Mouse (Mus musculus): ENCODE measurements around the gene Adcy6.
"Not testable (repeated sequence)": the region's sequence is repeated elsewhere in the genome, so short reads cannot be mapped to it uniquely, and the experiment has no call there.

Gene Adcy6

DNA sequence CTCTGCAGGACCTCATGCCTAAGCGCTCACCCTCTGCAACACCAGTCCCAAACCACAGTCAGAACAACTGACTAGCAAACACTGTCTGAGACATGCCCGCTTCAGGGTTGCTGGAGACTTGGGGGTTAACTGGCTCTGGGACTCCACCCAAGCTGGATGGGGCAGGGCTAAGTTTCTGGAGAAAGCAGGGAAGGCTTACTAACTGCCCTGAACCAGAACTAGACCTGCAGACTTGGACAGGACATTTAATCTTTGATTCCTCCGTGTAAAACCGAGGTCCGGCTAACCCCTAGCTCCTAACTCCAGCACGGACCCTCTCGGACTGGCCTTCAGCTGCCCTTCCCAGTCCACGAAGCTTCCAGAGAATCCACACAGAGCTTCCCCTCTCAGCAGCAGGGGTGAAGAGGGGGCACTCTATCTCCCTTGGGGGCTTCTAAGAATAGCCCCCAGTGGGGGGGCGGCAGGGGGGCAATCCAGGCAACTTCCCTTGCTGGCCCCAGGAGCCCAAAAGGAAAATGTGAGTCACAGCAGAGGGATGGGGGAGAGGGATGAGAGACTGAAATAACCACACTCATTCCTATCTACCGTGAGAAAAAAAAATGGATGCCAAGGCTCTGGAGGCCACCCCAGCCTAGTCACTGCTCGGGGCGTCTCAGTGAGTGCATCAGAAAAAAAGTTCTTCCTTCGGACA lies 7.5 kb downstream of the Adcy6 start:
- CTCF ChIA-PET = no interaction called here

DNA sequence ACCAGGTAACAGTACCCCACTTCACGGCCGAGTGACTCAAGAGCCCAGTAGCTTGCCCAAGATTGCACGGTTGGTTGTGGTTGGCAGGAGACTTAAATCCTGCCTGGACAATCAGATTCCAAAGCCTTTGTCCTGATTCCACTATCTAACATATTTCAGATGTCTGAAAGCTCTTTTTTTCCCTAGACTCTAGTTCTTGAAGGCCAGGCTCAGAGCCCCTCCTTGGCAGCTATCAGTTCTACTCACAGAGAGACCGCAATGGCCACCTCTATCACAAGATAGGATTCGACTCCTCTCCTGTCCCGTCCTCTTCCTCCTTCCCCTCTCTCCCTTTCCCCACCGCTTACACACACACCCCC lies 8.1 kb downstream of the Adcy6 start:
- CTCF ChIA-PET = no interaction called here

DNA sequence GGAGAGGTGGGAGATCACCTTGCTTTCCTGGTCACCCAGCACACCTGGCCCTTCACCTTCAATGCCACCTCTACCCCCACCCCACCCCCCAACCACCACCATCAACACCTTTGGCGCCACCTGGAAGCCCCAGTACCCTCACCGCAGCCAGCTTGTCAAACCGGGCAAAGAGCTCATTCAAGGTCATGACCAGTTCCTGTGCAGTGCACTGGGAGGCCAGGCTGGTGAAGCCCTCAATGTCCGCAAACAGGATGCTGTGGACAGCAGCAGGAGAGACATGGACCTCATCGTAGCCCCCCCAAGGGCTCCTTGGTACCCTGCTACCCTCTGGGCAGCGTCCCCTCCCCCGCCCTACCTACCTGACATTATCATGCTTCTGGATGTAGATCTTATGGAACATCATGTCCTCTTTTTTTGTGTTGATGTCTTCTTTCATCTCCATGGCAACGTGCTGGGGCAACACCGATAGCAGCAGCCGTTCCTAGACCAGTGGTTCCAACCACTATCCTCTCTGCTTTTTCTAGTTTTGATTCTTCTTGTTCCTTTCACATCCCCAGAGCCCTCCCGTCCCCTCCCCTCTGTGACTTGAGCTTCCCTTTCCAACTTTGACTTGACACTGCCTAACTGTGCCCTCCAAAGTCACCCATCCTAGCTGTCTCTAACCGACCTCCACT lies 9.7 kb downstream of the Adcy6 start:
- CTCF ChIA-PET = no interaction called here

DNA sequence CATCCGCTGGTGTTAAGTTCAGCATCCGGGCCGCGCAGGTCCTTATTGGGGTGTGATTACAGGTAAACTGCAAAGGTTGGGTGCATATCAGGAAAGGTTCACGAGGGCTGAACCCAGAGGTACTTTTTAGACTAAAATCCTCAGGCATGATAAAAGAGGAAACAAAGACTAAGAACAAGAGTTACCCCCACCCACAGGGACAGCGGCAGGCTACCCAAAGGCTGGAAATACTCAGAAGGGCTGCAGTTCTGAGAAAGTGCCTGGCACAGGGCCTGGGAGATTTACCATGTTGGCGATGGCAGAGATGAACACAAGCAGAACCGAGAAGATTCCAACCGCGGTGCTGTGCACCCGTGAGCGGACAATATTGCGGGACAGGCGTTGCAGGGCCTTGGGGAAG lies 13.3 kb downstream of the Adcy6 start:
- CTCF ChIA-PET = no interaction called here

DNA sequence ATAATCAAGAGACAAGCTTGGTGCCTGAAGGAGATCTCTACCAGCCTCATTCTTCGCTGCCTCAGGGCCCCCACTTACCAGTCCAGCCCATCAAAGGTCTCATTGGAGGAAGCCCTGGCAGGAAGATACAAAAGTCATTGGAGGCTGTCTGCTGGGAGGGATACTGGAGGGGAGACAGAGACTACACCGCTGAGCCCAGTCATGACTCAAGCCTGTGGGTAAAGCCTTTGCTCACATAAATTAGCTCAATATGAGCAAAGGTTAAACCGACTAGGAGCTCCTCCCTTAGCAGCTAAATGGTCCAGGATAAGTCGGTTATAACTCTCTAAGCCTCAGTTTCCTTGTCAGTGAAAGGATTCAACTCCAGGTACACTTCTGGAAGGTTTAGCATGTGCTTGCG lies 14.8 kb downstream of the Adcy6 start:
- CTCF ChIA-PET = no interaction called here

DNA sequence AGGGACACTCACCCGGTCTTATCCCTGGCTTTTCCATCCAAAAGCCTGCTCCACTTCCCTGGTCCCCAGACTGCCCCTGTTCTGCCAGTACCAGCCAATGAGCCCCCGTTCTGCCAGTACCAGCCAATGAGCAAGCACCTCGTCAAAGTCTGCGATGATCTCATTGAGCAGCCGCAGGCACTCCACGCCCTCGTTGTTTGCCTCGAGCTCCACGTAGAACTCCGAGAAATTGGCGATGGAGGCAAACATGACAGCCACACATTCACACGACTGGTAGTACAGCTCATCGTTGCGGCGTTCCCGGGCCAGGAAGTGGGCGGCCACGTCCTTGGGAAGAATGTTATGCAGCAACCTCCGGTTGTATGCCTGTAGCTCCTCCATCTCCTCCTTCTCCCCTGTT lies 15.7 kb downstream of the Adcy6 start:
- CTCF ChIA-PET = no interaction called here

DNA sequence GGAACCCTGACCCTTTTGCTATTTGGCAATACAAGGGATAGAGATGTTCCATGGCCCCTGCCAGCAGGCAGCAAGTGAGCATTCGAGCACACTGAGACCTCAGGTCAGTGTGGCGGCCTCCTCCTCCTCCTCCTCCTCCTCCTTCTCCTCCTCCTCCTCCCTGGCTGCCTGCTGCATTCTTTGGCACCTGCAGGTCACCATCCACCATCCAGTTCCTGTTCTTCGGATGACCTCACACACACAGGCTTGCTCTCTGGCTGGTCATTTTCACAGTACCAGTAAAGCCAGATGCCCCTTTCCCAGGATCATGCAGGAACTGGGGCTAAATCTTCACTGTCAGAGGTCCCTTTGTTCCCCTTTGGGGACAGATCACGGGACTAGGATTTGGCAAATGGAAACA lies 18.5 kb downstream of the Adcy6 start:
- CTCF ChIA-PET = interaction anchor here (0.6 kb wide), 1 partner anchor 548 kb away, joined by 3 read pairs; no protein-coding TSS in a partner anchor

DNA sequence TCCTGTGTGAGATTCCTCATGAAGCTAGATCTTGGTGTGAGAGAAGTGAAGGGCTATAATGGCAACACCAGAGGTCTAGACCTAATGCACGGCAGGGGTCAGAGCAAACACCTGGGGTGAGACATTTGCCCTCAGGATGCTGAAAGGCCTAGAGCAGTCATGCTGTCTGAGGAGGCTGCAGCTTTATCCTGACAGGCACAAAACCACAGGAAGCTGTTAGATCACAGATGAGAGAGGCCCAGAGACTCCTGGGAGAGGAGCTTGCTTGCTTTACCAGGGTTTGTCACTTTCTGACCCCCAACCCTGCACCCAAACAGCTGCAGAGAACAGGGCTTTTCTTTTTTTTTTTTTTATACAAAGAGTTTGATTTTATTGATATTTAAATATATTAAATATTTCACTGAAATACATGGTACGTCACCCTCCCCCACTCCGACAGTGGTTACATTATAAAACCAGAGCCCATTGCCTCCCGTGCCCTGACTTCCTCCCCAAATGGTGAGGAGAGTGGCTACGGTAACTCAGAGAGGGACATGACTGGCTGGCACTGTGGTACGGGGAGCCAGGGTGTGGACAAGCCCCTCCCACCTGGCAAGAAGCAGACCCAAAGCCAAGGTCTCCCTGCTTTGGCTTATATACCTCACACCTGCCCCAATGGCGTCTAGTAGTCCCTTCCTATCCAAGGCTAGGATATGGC lies 20.1 kb downstream of the Adcy6 start:
- CTCF ChIA-PET = no interaction called here

DNA sequence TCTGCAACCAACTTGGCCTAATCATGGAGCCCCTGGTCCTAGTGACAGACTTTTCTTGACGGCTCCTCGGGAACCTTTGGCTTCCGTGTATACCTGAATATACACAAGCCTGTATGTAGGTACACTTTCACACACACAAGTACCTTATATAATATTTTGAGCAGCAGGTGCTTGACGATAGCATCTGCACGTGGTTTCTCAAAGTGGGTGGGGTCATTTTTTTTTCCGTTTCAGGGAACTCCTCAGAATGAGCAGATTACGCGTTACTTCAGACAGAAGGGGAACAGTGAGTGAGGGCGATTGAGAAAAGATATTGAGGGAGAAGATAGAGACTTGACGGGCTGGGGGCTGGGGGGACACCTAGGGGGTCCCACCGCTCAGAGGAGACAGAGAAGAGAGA lies 22.1 kb downstream of the Adcy6 start:
- CTCF ChIA-PET = no interaction called here

DNA sequence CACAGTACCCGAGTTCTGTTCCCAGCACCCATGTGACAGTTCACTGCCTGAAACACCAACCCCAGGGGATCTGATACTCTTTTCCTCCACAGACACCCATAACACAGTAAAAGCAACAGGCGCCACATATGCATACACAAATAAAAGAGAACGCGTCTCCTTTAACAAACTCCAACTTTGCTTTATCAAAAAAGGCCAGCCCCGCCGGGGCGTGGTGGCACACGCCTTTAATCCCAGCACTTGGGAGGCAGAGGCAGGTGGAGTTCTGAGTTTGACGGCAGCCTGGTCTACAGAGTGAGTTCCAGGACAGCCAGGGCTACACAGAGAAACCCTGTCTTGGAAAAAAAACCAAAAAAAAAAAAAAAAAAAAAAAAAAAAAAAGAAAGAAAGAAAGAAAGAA lies 23.7 kb downstream of the Adcy6 start:
- CTCF ChIA-PET = not testable (repeated sequence)

DNA sequence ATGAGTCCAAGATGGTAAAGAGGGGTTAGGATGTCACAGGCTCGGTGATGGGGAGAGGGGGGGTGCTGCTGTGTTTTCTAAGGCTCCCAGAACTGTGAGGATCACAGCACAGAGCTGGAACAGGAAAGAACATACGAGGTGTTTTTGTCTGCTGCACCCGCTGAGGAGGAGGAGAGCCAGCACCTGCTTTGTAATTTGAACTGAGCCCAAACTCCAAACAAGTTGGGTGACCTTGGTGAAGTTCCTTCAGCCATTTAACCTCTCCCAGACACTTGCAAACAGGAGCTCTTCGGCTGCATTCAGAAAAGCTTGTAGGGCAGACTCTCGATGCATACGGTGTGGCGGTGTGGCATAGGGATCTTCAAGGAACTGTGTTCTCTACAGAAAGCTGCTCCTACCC lies 24.5 kb downstream of the Adcy6 start:
- CTCF ChIA-PET = no interaction called here

DNA sequence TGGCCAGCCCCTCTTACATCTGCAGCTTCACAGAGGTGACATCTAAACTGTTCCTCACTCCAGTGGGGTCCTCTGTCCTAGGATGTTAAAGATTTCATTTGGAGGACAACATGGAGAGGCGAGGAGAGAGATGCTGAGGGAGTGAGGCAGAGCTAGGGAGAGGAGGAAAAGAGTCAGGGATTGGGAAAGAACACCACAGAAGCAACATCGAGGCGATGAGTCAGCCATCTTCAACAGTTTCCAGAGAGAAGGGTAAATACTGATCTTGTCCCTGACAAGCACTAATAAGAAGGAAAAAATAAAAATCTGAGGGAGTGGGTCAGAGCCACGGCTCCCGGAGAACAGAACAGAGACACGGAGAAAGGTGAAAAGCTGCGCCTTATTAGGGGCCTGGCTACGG lies 26.9 kb downstream of the Adcy6 start:
- CTCF ChIA-PET = no interaction called here

DNA sequence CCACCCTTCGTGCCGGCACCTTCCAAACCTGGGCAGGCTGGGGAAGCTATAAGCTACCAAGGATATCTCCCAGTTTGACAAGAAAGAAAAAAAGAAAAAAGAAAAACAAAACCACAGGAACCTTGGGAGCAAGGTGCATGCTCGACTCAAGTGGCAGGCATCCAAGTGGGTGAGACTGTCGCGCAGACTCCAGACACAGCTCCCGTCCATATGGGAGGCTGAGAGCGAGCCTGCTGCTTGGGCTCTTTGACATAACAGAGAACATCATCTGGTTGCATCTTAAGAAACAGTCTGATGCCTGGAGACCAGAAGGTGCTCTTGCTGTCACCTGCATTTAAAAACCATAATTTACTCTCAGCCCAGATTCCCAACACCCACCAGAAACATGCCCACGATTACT lies 27.5 kb downstream of the Adcy6 start:
- CTCF ChIA-PET = no interaction called here

DNA sequence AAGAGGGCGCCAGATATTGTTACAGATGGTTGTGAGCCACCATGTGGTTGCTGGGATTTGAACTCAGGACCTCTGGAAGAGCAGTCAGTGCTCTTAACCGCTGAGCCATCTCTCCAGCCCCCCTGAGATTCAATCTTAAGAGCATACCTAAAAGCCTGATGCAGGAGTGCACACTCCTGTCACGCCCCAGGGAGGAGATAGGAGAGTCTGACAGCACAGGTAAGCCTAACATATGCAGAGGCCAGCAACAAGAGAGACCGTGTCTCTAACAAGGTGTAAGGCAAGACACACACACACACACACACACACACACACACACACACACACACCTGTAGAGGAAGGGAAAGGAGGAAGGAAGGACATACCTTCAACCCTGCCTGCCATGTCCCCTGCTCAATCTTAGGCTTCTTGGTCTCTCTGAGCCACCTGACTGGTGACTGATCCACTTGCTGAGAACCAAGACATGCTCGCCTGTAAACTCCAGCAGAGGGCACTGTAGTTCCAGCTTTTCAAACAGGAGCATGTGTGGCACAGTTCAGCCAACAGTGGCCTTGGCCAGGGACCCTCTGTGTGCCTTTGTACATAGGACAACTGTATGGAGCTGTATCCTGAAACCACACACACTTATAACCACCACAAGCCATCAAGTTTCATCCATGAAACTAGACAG lies 29.9 kb downstream of the Adcy6 start:
- CTCF ChIA-PET = interaction anchor here (0.6 to 0.8 kb wide), 3 partner anchors 10 to 128 kb away, joined by 3 to 5 read pairs (median 5); no protein-coding TSS in a partner anchor

DNA sequence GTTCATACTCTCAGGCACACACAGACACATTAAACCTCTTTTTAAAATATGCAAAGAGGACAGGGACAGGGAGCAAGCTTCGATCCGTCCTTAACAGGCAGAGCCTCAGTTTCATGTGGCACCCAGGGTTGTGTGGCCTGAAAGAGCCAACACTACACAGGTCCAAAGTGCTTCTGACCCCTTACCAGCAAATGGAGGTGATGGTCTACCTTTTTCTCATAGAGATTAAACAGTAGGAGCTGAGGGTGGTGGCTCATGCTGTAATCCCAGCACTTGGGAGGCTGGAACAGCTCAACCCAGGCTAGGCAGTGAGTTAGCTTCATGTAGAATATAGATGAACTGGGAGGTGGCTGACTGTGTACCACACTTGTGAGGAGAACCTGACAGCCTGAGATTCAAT lies 30.6 kb downstream of the Adcy6 start:
- CTCF ChIA-PET = interaction anchor here (0.7 kb wide), 1 partner anchor 40 kb away, joined by 3 read pairs; no protein-coding TSS in a partner anchor

DNA sequence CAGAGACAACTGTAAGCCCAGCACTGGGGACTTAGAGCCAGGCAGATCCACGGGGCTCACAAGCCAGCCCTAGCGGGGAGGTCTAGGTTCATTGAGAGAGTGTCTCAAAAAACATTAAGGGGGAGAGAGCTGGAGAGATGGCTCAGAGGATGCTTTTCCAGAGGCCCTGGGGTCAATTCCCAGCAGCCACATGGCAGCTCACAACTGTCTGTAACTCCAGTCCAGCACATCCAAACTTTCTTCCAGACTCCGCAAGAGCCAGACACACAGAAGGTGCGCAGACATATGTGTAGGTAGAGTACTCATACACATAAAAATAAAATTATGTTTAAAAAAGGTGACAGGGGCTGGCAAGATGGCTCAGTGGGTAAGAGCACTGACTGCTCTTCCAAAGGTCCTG lies 36.6 kb downstream of the Adcy6 start:
- CTCF ChIA-PET = no interaction called here

DNA sequence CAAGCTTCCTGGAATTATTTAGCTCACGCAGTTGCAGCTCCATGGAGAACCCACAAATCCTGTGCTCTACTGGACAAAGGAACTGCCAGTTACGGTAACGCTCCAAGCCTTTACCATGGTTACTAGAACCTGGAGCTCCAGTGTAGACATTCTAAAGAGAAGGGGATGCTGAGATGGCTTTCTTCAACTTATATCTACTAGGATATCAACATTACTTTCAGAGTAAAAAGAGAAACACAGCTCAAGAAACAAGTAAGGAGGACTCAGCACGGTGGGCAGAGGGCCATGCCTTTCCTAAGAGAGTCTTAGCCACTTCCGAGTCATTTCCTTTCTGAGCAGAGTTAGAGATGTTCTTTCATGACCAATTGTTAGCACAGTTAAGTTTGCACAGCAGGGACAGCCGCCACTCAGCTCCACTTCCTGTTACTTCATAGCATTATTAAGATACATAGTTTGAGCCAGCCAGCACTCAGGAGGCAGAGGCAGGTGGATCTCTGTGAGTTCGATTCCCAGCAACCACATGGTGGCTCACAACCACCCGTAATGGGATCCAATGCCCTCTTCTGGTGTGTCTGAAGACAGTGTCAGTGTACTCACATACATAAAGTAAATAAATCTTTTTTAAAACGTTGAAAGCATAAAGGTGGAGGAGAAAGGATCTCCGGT lies 38.9 kb downstream of the Adcy6 start, which contains the start of the genes Ccnt1 and 4930415O20Rik:
Ccnt1 (minus strand) TSS at position 51 of the 666 bp plus-strand sequence.
4930415O20Rik (plus strand) TSS at position 132 of the 666 bp plus-strand sequence.
- CTCF ChIA-PET = interaction anchor here (0.7 kb wide), 1 partner anchor 680 kb away, joined by 3 read pairs; no protein-coding TSS in a partner anchor

DNA sequence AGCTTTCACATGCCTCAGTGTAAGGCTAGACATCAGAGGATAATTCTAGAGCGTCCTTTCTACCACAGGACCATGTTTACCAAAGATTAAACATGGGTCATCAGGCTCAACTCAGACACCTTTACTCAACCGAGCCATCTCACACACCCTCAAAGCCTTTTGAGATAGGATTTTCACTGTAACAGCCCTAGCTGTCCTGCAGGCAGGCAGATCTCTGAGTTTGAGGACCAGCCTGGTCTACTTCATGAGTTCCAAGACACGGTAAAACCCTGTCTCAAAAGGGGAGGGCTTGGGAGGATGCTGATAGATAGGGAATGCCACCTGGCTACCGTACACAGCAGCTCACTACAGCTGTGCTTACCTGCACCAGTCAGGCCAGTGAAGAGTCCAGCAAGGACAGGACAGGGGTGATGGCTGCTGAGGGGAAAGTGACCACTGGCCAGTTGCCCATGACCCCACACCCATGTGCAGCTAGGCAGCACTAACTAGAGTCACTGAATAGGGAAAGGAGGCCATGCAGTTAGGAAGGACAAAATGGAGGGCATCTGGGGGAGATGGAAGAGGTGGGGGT lies 40.0 kb downstream of the Adcy6 start:
- CTCF ChIA-PET = interaction anchor here (0.6 to 0.7 kb wide), 3 partner anchors 10 to 1205 kb away, joined by 3 to 4 read pairs (median 4); partner anchors contain the start of gene Kansl2

DNA sequence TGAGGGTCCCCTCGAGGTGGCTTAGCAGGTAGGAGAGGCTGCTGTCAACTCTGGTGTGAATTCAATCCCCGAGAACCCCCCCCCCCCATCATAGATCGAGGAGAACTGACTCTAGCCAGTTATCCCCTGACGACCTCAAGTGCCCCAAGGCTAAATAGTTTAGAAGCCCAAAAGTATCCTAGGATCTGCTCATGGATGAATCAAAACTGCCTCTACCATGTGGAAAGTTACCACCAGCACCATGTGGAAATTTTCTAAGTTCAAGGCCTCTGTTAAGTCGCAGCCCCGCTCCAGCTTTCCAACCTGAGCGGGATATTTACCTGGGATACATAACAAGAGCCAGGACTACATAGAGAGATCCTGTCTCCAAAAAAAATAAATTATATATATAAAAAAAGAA lies 40.7 kb downstream of the Adcy6 start:
- CTCF ChIA-PET = no interaction called here

DNA sequence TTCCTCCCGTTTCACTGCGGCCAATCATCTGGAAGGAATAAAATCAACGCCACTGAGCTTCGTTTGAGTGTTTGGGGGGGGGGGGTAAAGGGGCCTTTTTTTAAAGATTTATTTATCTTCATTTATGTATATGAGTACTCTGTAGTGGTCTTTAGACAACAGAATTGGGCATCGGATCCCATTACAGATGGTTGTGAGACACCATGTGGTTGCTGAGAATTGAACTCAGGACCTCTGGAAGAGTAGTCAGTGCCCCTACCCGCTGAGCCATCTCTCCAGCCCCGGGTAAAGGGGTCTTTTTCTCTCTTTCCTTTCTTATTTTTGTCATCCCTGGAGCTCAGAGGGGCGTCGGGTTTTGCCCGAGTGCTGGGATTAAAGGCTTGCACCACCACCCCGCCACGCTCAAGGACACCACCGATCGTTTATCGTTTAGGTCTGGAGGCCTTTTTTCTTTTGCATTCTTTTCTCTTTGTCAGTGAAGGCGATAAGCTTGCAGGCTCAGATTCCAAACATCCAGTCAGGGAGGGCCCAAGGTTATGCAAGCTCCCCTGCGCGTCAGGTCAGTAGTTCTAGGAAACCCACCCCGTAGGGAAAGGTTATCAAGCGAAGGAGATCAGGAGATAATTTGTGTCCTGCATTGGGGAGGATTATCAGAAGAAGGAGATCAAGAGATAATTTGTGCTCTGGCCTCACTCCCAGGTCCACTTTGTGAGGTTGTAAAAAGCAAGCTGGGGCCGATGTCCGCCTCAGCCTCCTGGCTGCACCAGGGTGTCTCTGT lies 41.4 kb downstream of the Adcy6 start:
- CTCF ChIA-PET = interaction anchor here (0.6 kb wide), 2 partner anchors 9 to 43 kb away, joined by 3 to 4 read pairs; no protein-coding TSS in a partner anchor
